Mouse (Mus musculus) Muller cell, postnatal 12 days (primary cell): ENCODE results near the gene Schip1.

Experiments
- DNase-seq: peaks from one replicate; pipeline ENCODE4 v3.0.0-alpha.2; 2015; ENCODE audit errors: inconsistent ontology term

The Schip1 gene

DNA sequence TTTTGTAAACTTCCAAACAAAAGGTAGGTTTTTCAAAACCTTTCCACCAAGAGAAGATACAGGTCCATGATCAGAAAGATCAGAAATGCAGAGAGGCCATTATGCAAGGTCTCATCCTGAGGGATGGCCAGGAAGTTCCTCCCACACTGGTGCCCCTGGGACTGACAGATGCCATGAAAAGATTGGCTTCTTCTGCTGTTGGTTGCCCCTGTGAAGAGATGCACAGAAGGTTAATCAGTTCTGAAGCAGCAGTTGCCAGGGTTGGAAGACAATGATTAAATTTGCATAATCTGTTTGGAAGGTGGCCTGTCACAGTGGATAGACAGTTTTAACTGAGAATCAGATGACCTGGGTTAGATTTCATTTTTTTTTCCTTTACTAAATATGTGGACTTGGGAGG is 319.1 kb downstream of the Schip1 start:
- no peak for DNase-seq

DNA sequence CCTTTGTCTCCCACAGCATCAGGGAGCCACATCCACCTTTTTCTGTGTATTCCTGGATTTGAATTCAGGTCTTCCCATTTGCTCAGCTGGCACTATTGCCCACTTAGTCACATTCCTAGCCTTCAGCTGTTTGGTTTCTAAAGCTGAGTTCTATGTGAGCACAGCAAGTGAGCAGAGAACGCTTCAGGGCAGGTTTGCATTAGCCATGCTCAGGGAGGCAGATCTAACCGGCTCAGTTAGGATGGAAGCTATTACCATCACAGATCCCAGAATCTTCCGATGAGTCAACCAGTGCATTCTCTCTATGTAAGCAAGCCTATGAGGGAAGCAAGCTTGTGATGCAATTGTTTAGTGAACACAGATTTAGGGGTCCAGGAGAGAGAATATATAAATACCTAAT is 320.9 kb downstream of the Schip1 start:
- peak; percentile 44 for DNase-seq

- DNase-seq = no peak
Measured at GRCm38 (mm10) chr3:68388023-68388422, 323.4 kb downstream of the Schip1 start.

GRCm38 (mm10) chr3:68393578-68393977 is 329.0 kb downstream of the Schip1 start:
- DNase-seq = no peak

DNA sequence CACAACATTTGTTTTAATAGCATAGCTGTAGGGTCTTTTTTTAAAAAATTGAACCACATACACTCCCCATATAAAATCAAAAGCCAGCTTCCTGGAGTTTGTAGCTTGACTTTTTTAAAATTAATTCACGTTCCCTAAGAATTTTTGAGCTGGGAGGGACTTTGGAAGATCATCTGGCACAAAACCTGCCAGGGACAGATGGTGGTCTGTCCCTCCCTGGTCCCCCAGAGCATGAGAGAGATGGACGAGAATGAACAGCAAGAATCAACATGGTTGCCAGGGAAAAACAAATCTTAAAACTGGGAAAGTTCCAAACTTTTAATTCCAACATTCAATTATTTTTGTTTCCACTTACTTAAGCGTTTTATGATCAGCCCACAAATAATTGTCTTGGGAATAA is 334.1 kb downstream of the Schip1 start:
- no peak for DNase-seq

- peak; percentile 4 for DNase-seq
Measured at GRCm38 (mm10) chr3:68400121-68400520, 335.5 kb downstream of the Schip1 start.

DNA sequence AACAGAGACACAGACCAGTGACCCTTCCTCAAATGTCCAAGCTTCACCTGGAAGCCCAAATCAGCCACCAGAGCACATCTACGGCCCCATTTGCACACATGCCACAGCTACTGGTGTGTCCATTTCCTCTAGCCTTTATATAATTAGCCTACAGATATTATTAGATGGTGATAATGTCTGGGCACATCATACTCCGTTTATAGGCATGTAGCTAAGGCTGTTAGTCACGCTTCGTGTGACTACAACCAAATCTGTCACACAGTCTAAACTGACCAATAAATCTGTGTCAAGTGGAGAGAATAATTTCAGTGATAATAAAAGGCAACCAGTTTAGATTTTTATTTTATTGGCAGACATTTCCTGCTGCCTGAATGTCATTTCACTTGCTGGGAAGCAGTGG is 338.7 kb downstream of the Schip1 start:
- no peak for DNase-seq

DNA sequence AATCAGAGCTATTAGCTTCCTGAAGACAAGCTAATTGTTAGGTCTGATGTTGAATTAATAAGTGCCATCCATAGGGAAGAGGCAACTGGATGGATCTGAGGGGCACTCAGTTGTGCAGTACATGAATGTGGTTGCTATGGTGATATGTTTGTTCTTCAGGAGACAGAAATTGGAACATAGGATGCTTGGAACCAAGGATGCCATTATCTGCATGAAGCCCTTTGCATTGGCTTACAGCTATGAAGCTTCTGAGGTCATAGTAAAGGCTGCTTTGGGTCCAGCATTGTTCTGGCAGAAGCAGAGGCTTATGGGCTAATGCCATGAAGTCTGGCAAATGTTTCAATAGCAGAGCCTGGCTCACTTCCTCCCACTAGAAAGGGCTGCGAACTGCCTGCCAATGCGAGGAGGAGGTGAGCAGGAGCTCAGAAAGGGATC is 339.2 kb downstream of the Schip1 start:
- DNase-seq = no peak

GRCm38 (mm10) chr3:68405724-68406123 is 341.1 kb downstream of the Schip1 start:
- peak; percentile 70 for DNase-seq

- DNase-seq = no peak
Measured at GRCm38 (mm10) chr3:68412262-68412661, 347.7 kb downstream of the Schip1 start.

GRCm38 (mm10) chr3:68419792-68420191 is 355.2 kb downstream of the Schip1 start:
- DNase-seq = no peak

GRCm38 (mm10) chr3:68420927-68421326 is 356.3 kb downstream of the Schip1 start:
- DNase-seq = no peak

- no peak for DNase-seq
Measured at GRCm38 (mm10) chr3:68421849-68422248, 357.2 kb downstream of the Schip1 start.

- no peak for DNase-seq
Measured at GRCm38 (mm10) chr3:68428081-68428480, 363.5 kb downstream of the Schip1 start.

DNA sequence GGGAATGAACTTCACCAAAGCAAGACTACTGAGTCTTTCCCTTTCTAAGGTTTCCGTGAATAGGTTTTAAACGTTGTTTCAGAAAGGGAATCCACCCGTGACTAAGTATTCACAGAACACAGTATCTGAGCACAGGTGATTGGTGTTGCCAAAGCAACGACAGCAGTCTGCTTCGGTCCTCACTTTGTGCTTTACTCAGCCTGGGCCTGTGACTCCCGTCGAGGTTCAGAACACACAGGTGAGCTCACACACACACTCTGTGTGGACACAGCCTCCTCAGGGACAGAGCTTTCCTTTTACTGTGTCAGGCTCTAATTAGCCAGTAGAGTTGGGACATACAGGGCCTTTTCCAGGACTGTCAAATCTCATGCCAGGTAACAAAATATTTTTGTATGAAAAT is 369.8 kb downstream of the Schip1 start:
- no peak for DNase-seq

DNA sequence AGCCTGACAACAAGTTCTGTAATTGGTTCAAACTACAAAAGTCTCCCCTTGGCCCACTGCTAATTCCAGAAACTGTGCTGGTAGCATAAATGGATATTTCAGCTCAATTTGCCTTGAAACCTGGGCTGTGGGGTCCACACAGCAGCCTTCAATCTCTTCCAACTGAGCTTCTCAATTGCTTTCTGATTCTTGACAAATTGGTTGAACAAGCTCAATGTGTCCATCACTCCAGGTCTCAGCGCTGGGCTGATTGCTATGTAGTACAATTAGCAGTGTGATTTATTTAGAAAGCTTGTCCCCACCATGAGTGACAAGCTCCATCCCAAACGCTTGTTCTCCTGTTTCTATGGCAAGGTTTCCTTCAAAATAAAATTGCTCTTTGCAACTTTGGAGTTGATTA is 370.3 kb downstream of the Schip1 start:
- no peak for DNase-seq

- DNase-seq = no peak
Measured at GRCm38 (mm10) chr3:68448480-68448879, 383.9 kb downstream of the Schip1 start.

- DNase-seq = no peak
Measured at GRCm38 (mm10) chr3:68451634-68452033, 387.0 kb downstream of the Schip1 start.

DNA sequence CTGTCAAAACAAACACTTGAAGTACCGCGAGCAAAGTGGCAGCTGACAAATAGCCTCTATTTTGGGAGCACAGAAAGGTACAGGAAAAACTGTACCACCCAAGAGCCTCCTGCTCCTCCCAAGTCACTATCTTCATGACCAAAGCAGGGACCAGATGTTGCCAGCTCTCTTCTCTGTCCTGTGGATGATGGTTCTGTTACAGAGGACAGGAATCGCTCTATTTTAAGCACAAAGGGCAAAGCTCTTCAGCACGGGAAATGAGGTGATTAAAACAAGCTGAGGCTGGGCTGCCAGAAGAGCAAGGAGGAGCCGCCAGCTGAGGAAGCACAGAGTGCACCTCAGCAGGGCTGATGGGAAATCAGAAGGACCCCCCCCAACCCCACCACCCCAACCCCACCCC is 388.7 kb downstream of the Schip1 start:
- no peak for DNase-seq

GRCm38 (mm10) chr3:68453719-68454455 is 389.3 kb downstream of the Schip1 start:
- DNase-seq = no peak

DNA sequence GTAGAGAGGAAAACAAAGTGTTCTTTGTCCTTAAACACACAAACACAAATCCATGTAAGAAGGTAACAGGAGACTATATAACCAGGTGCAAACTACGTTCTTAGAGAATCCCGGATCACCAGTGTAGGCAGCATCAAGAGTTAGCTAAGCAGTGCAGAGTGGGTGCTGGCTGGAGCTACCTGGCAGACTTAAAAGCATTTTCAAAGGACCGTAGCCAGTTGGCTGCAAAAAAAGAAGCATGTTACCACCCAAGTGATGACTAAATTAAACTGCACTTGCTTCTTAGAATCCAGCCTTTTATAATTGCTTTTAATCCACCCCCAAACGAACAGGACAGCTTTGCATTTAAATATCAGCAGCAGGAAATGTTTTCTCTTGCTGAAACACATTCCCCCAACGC is 402.0 kb downstream of the Schip1 start:
- no peak for DNase-seq

GRCm38 (mm10) chr3:68467941-68468687 is 403.5 kb downstream of the Schip1 start:
- DNase-seq = peak; percentile 66

DNA sequence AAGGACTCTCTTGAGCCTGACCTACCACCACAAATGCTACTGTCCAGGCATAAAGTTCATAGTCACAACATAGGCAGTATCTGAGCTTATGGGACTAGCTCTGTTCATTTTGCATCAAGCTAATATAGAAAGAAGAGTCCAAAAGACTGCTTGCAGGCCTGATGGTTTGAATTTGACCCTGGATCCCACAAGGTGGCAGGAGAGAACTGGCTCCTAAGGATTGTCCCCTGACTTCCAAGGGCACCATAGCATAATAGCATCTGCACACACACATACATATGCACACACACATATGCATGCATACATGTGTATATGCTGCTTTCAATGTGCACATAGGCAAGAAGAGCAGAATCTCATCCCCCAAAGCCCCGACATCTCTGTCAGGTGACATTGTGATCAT is 405.0 kb downstream of the Schip1 start:
- DNase-seq = no peak
